Mouse (Mus musculus): ENCODE measurements around the gene Vps35l.

- TF ChIP-seq POLR2A (IDR thresholded peaks at IDR 0.05; ENCODE audit: borderline replicate concordance, control insufficient read depth, low read depth, low read length) (0 out of 2 replicates have a peak, but pooled peaks have one; percentile 18), CTCF (IDR thresholded peaks at IDR 0.05; ENCODE audit: control insufficient read depth, insufficient read depth, low read length) (no peak)
Observed at GRCm38 (mm10) chr7:118740532-118741338, 709 bp downstream of the Vps35l start.
